Mouse (Mus musculus): Measurements from ENCODE around the gene Jarid2. TPM values are rescaled to one million over a fixed set of nuclear protein-coding genes. Genes with fewer than 3 reads are reported as not detected.
A peak's percentile ranks its signal among the peaks of the same experiment; 100 is the strongest.

The Jarid2 gene
- polyA plus RNA-seq, 1 experiment = 150 TPM

DNA sequence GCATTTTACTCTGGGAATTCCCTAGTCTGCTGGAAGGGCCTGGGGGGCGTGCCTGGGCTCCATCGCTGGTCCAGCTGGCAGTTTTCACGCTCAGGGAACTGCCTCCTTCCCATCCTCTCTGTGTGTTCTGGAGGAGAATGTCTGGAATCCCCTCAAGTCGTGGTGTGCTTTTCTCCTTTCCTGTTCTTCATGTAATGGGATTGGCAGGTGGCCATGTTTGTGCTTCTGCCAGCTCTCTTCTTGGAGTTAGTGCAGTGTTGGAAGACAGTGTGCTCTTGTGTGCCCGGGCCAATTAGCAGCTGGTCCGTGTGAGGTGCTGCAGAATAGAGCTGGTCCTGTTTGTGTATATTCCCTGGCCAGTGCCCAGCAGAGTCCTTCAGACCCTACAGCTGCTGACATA is 178.4 kb downstream of the Jarid2 start:
- H3K27me3 ChIP-seq (ENCODE audit: control insufficient read depth, insufficient read depth, low read length, poor library complexity, severe bottlenecking) = no peaks in the 10 kb centered on the region
- H3K4me1 ChIP-seq (ENCODE audit: control insufficient read depth, insufficient read depth, low read length) = no peaks in the 10 kb centered on the region
- H3K27ac ChIP-seq (ENCODE audit: insufficient read depth, low read length) = no peak overlapping the region
- H3K9ac ChIP-seq (ENCODE audit: low read depth, poor library complexity, severe bottlenecking) = no peak overlapping the region
- no peaks in the 10 kb centered on the region for H3K9me3 ChIP-seq (replicated peaks; ENCODE audit: control insufficient read depth, insufficient read depth, low read length, poor library complexity, severe bottlenecking)
- peaks cover 84% of the 10 kb centered on the region for H3K36me3 ChIP-seq (ENCODE audit: control insufficient read depth, insufficient read depth, low read length, poor library complexity, severe bottlenecking)
- TF ChIP-seq EP300 (IDR thresholded peaks at IDR 0.05; ENCODE audit: insufficient read depth, low read depth, low read length) (no peak), POLR2A (IDR thresholded peaks at IDR 0.05; ENCODE audit: insufficient read depth, low read length) (no peak), CTCF (IDR thresholded peaks at IDR 0.05; ENCODE audit: low read depth, low read length) (no peak)
- no peak overlapping the region for H3K4me3 ChIP-seq (ENCODE audit: low read depth, low read length)

DNA sequence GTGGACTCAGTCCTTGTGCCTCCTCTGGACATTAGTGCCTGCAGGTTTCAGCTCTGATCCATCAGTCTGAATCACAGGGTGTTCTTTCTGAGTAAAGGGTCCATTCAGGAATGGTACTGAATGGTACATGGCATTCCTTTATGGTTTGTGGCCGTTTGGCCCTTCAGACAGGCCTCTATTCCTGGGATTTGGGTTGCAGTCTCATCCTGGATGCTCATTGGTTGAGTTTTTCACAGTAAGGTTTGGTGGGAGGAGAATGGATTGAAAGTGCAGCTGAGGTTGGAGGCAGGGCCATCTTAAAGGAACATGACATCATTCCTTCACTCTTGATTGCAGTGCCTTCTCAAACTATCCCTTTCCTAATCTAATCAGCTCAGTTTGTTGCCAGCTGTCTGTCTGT is 179.5 kb downstream of the Jarid2 start:
- Histone ChIP-seq H3K27ac (ENCODE audit: insufficient read depth, low read length) (no peak overlapping the region), H3K9ac (ENCODE audit: low read depth, poor library complexity, severe bottlenecking) (no peak overlapping the region), H3K9me3 (replicated peaks; ENCODE audit: control insufficient read depth, insufficient read depth, low read length, poor library complexity, severe bottlenecking) (no peaks in the 10 kb centered on the region), H3K4me3 (ENCODE audit: low read depth, low read length) (no peak overlapping the region), H3K36me3 (ENCODE audit: control insufficient read depth, insufficient read depth, low read length, poor library complexity, severe bottlenecking) (peaks cover 89% of the 10 kb centered on the region), H3K4me1 (ENCODE audit: control insufficient read depth, insufficient read depth, low read length) (no peaks in the 10 kb centered on the region), H3K27me3 (ENCODE audit: control insufficient read depth, insufficient read depth, low read length, poor library complexity, severe bottlenecking) (no peaks in the 10 kb centered on the region)
- TF ChIP-seq POLR2A (IDR thresholded peaks at IDR 0.05; ENCODE audit: insufficient read depth, low read length) (no peak), CTCF (IDR thresholded peaks at IDR 0.05; ENCODE audit: low read depth, low read length) (no peak), EP300 (IDR thresholded peaks at IDR 0.05; ENCODE audit: insufficient read depth, low read depth, low read length) (no peak)

DNA sequence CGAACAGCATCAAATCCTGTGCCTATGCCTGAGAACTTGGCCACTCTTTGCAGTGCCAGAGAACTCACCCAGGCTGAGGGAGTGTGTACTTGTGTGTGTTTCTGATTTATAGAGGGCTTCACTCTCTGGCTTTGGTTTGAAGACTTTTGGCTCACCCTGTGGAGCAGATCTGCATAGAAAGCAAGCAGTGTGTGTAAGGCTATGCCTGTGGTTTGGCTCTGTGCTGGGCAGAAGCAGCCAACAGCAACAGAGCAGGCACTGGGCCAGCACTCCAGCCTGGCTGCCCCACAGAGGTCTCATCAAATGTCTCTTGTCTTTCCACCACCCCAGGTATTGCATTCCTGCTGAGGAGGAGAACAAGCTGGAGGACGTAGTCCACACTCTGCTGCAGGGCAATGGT is 183.6 kb downstream of the Jarid2 start:
- no peak overlapping the region for H3K27ac ChIP-seq (ENCODE audit: insufficient read depth, low read length)
- no peak overlapping the region for H3K9ac ChIP-seq (ENCODE audit: low read depth, poor library complexity, severe bottlenecking)
- no peaks in the 10 kb centered on the region for H3K9me3 ChIP-seq (replicated peaks; ENCODE audit: control insufficient read depth, insufficient read depth, low read length, poor library complexity, severe bottlenecking)
- H3K4me1 ChIP-seq (ENCODE audit: control insufficient read depth, insufficient read depth, low read length) = no peaks in the 10 kb centered on the region
- peaks cover 92% of the 10 kb centered on the region for H3K36me3 ChIP-seq (ENCODE audit: control insufficient read depth, insufficient read depth, low read length, poor library complexity, severe bottlenecking)
- no peak for TF ChIP-seq POLR2A (IDR thresholded peaks at IDR 0.05; ENCODE audit: insufficient read depth, low read length)
- no peak for TF ChIP-seq EP300 (IDR thresholded peaks at IDR 0.05; ENCODE audit: insufficient read depth, low read depth, low read length)
- no peak for TF ChIP-seq CTCF (IDR thresholded peaks at IDR 0.05; ENCODE audit: low read depth, low read length)
- no peak overlapping the region for H3K4me3 ChIP-seq (ENCODE audit: low read depth, low read length)
- no peaks in the 10 kb centered on the region for H3K27me3 ChIP-seq (ENCODE audit: control insufficient read depth, insufficient read depth, low read length, poor library complexity, severe bottlenecking)

DNA sequence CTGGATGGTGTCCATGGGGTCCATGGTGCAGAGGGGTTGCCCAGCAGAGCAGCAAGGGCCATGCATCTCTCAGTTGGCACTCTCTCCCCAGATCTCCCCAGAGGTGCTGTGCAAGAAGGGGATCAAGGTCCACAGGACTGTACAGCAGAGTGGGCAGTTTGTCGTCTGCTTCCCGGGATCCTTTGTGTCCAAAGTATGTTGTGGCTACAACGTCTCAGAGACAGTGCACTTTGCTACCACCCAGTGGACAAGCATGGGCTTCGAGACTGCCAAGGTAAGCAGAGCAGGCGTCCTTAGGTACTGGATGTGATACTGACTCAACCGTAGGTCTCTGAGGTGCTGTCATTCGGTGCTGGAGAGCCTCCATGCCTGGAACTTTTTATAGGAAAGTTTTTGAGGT is 184.3 kb downstream of the Jarid2 start:
- H3K9ac ChIP-seq (ENCODE audit: low read depth, poor library complexity, severe bottlenecking) = no peak overlapping the region
- no peak overlapping the region for H3K27ac ChIP-seq (ENCODE audit: insufficient read depth, low read length)
- H3K27me3 ChIP-seq (ENCODE audit: control insufficient read depth, insufficient read depth, low read length, poor library complexity, severe bottlenecking) = no peaks in the 10 kb centered on the region
- H3K9me3 ChIP-seq (replicated peaks; ENCODE audit: control insufficient read depth, insufficient read depth, low read length, poor library complexity, severe bottlenecking) = no peaks in the 10 kb centered on the region
- TF ChIP-seq EP300 (IDR thresholded peaks at IDR 0.05; ENCODE audit: insufficient read depth, low read depth, low read length) (no peak), CTCF (IDR thresholded peaks at IDR 0.05; ENCODE audit: low read depth, low read length) (peak; percentile 23)
- no peak overlapping the region for H3K4me3 ChIP-seq (ENCODE audit: low read depth, low read length)
- H3K4me1 ChIP-seq (ENCODE audit: control insufficient read depth, insufficient read depth, low read length) = no peaks in the 10 kb centered on the region
- peaks cover 94% of the 10 kb centered on the region for H3K36me3 ChIP-seq (ENCODE audit: control insufficient read depth, insufficient read depth, low read length, poor library complexity, severe bottlenecking)

DNA sequence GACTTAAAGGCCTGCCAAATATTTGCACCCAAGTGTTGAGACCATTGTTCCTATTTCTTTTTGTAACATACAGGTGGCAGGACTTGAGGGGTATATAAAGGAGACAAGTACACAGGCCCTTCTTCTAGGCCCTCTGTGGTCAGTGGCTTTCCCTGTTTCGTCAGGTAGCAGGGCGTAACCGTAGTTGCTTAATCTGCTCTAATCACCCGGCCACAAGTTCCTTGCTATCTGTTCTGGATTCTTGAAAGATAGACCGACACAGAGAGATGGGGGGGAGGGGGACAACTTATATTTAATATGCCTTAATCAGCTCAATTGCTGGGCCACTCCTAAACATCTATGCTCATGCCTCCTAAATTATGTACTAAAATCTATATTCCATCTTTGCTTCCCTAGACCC is 186.1 kb downstream of the Jarid2 start:
- Histone ChIP-seq H3K27me3 (ENCODE audit: control insufficient read depth, insufficient read depth, low read length, poor library complexity, severe bottlenecking) (no peaks in the 10 kb centered on the region), H3K4me3 (ENCODE audit: low read depth, low read length) (no peak overlapping the region), H3K4me1 (ENCODE audit: control insufficient read depth, insufficient read depth, low read length) (no peaks in the 10 kb centered on the region), H3K27ac (ENCODE audit: insufficient read depth, low read length) (no peak overlapping the region), H3K9ac (ENCODE audit: low read depth, poor library complexity, severe bottlenecking) (no peak overlapping the region), H3K36me3 (ENCODE audit: control insufficient read depth, insufficient read depth, low read length, poor library complexity, severe bottlenecking) (peaks cover 93% of the 10 kb centered on the region), H3K9me3 (replicated peaks; ENCODE audit: control insufficient read depth, insufficient read depth, low read length, poor library complexity, severe bottlenecking) (no peaks in the 10 kb centered on the region)
- TF ChIP-seq CTCF (IDR thresholded peaks at IDR 0.05; ENCODE audit: low read depth, low read length) (no peak), EP300 (IDR thresholded peaks at IDR 0.05; ENCODE audit: insufficient read depth, low read depth, low read length) (no peak), POLR2A (IDR thresholded peaks at IDR 0.05; ENCODE audit: insufficient read depth, low read length) (no peak)

DNA sequence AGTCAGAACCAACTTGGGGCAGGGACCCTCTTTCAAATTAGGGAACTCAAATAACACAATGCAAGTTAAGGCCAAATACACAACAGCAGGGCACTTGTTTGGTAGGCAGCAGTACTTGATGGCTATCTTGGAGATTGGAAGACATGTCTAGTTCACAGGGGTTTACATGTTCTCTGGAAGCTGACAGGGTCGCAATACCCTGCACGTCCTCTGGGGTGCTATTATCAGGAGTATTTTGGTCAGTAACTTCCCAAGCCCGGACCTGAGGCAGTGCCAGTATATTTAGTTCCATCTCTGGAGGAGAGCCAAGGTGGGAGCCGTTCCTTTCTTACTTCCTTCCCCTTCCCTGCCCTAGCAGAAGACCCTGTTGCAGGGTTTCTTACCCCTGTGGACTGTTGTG is 186.7 kb downstream of the Jarid2 start:
- Histone ChIP-seq H3K27me3 (ENCODE audit: control insufficient read depth, insufficient read depth, low read length, poor library complexity, severe bottlenecking) (no peaks in the 10 kb centered on the region), H3K36me3 (ENCODE audit: control insufficient read depth, insufficient read depth, low read length, poor library complexity, severe bottlenecking) (peaks cover 91% of the 10 kb centered on the region), H3K9me3 (replicated peaks; ENCODE audit: control insufficient read depth, insufficient read depth, low read length, poor library complexity, severe bottlenecking) (no peaks in the 10 kb centered on the region), H3K4me3 (ENCODE audit: low read depth, low read length) (no peak overlapping the region), H3K9ac (ENCODE audit: low read depth, poor library complexity, severe bottlenecking) (no peak overlapping the region), H3K27ac (ENCODE audit: insufficient read depth, low read length) (no peak overlapping the region), H3K4me1 (ENCODE audit: control insufficient read depth, insufficient read depth, low read length) (no peaks in the 10 kb centered on the region)
- TF ChIP-seq POLR2A (IDR thresholded peaks at IDR 0.05; ENCODE audit: insufficient read depth, low read length) = no peak
- no peak for TF ChIP-seq CTCF (IDR thresholded peaks at IDR 0.05; ENCODE audit: low read depth, low read length)
- TF ChIP-seq EP300 (IDR thresholded peaks at IDR 0.05; ENCODE audit: insufficient read depth, low read depth, low read length) = no peak

Measured in ES-Bruce4 (cell line).